Mouse (Mus musculus): ENCODE measurements around the gene Fam53b. TPM values are rescaled to one million over a fixed set of nuclear protein-coding genes. Genes with fewer than 3 reads are reported as not detected.

Gene Fam53b
- total RNA-seq, 2 experiments from 2014 or later: 42.3 to 54.8 TPM

DNA sequence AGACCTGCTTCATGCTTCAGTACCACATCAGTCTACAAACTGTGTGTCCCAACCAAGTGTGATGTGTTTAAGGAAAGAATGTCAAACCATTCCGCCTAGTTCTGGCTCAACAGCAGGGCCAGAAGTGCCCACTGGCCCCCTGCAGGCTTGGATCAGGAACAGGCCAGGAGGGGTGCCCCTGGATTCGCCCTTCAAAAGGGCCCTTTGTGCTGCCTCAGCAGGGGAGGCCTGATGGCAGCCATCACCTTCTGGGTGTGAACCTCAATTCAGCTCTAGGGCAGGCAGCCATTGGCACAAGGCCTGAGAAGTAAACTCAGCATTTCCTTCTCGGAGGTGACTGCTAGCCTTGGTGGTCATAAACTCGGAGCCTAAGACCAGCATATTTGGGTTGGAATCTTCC, 33.1 kb downstream of the Fam53b start:
- TF ChIP-seq CTCF (conservative IDR thresholded peaks at IDR 0.05): peak; percentile 62
- Histone ChIP-seq H3K4me3 (no peak overlapping the region), H3K27ac (peak overlapping the region; percentile 68)
- DNase-seq (ENCODE audit: low spot score in 2 of 2): no peak

DNA sequence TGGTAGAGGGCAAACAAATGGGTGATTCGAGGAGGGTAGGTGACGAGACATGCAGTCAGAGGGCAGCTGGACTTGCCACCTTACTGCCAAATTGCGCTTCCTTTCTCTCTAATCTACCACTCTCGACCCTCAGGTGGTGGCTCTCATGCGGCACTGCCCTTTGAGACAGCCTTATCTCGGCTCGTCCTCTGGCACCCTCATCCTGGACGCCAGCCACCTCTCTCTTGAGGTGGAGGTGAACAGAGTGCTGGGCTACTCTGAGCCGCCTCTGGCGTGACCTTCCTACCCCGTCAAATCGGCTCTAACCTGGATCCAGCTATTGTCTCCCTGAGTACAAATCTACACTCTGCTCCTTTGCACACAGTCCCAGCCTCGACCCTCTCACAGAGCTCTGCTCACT, 35.1 kb downstream of the Fam53b start:
- no peak overlapping the region for H3K27ac ChIP-seq
- no peak for DNase-seq (ENCODE audit: low spot score in 2 of 2)
- no peak for TF ChIP-seq CTCF (conservative IDR thresholded peaks at IDR 0.05)
- no peak overlapping the region for H3K4me3 ChIP-seq

DNA sequence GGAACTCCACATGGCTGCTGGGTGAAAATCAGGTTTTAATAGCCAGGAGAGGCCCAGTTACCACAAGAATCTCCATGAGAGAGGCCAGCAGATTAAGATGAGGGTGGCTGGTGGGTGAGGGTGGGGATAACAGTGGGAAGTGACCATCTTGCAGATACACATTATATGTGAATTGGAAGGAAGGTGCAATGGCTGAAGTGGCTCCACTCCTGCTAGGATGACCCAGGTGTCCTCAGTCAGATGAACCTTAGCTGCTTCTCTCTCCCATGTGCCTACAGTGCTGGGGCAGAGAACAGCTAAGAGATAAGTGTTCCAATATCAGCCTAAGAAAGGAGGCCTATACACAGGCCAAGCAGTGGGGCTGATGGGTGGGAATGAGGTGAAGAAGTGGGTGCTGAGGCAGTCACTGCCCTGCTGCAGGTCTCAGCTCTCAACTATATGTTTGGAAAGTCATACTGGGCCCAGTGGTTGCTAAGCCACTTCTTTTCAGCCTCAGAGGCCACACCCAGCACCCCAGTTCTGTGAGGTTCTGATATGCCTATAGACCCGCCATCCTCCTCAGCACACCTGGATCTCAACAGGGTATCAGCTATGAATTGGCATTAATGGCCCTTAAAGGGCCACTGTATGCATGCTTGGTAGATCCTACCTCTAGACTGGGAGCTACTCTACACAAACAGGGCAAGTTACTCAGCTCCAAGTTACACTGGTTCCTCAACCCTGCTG, 35.8 kb downstream of the Fam53b start:
- peak overlapping the region; percentile 49; the same call in 1 of the 2 replicates for H3K27ac ChIP-seq

DNA sequence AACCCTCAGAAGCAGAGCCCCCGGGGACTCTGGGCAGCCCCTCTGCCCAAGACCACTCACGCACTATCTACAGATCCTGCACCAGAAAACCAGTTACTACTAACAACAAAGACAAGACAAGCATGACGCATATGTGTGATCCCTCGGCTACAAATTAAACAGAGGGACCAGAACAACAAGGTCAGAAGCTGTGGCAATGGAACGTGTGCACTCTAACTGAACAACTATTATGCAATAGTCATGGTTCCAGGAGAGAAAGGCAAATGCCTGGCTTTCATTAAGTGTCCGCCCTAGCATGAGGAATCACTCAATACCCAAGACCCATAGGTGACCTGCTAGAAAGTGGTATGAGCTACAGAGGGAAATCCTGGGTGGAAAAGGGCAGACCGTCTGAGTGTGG, 36.6 kb downstream of the Fam53b start:
- Histone ChIP-seq H3K27ac (peak overlapping the region; percentile 49), H3K4me3 (no peak overlapping the region)
- no peak for TF ChIP-seq CTCF (conservative IDR thresholded peaks at IDR 0.05)
- DNase-seq (ENCODE audit: low spot score in 2 of 2): no peak

More for the DNA sequence above, 35.8 kb downstream of the Fam53b start:
- no peak for TF ChIP-seq CTCF (conservative IDR thresholded peaks at IDR 0.05)
- H3K4me3 ChIP-seq: no peak overlapping the region
- no peak for DNase-seq (ENCODE audit: low spot score in 2 of 2)

DNA sequence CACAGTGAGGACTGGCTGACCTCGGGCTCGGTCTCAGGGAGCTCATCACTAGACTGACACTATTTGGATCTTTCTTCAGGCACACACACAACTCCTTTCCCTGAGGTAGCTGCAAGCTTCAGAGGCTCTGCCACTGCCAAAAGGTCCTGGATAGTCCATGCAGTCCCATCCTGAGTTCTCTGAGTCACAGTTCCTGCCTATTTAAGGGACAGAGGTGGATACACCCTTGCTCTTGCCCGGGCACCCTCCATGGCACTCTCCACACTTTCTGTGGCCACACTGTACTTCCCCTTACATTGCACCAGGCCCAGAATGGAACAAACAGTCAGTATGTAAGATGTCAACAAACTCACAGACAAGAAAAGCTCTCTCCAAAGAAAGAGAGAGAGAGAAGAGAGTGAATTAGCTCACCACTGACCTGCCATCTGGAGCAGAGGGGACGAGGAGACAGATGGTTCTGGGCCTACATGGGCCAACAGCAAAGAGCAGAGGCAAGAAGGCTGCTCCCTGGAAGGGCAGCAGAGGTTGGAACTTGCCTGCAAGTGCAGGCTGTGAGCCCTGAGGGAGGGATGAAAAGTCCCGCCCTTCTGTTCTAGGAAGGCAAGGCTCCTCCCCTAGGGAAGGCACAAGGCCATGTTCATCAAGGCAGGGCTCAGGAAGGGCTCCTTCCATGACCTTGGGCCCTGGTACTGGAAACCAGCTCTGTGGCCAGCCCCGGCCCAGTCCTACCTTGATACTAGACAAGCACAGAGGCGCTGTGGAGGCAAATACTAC, 37.2 kb downstream of the Fam53b start:
- Histone ChIP-seq H3K4me3 (no peak overlapping the region), H3K27ac (peak overlapping the region; percentile 49)
- DNase-seq (ENCODE audit: low spot score in 2 of 2): no peak
- TF ChIP-seq CTCF (conservative IDR thresholded peaks at IDR 0.05): no peak

DNA sequence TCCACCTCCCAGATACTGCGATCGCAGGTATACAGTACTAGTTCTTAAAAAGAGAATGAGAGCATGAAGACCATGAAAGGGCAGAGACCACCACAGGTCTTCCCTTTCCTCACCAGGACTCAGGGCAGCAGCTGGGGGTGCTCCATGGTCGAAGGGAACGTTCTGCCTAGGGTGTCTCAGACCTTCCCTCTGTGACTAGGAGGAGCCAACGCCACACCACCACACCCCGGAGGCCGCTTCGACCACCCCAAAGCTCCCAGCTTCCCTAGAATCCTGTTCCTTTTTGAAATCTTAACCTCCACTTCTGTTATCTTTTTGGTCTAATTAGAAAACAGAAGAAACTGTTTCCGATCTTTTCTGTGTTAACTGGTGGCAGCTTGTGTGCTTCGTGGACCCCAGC, 37.8 kb downstream of the Fam53b start:
- H3K4me3 ChIP-seq: no peak overlapping the region
- no peak for DNase-seq (ENCODE audit: low spot score in 2 of 2)
- H3K27ac ChIP-seq: peak overlapping the region; percentile 3; the same call in 1 of the 2 replicates
- no peak for TF ChIP-seq CTCF (conservative IDR thresholded peaks at IDR 0.05)

DNA sequence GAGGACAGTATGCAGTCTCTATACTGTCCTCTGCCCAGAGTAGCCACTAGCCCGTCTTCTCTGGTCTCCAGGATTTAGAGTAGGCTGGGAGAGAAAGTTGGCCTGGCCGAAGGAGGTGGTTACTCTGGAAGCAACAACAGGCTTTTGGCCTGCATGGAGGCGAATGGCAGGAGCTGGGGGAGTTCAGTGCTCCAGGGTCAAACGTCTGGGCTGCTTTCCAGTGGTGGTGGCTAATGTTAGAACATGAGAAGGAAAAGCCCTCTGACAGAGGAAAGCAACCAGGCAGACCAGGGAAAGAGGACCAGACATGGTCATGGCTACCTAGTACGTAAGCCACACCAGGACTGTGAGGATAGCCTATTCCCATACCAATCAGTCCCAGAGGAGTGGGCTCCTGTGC, 38.4 kb downstream of the Fam53b start:
- no peak overlapping the region for H3K4me3 ChIP-seq
- H3K27ac ChIP-seq: peak overlapping the region; percentile 43; the same call in 1 of the 2 replicates
- DNase-seq (ENCODE audit: low spot score in 2 of 2): no peak
- TF ChIP-seq CTCF (conservative IDR thresholded peaks at IDR 0.05): no peak

DNA sequence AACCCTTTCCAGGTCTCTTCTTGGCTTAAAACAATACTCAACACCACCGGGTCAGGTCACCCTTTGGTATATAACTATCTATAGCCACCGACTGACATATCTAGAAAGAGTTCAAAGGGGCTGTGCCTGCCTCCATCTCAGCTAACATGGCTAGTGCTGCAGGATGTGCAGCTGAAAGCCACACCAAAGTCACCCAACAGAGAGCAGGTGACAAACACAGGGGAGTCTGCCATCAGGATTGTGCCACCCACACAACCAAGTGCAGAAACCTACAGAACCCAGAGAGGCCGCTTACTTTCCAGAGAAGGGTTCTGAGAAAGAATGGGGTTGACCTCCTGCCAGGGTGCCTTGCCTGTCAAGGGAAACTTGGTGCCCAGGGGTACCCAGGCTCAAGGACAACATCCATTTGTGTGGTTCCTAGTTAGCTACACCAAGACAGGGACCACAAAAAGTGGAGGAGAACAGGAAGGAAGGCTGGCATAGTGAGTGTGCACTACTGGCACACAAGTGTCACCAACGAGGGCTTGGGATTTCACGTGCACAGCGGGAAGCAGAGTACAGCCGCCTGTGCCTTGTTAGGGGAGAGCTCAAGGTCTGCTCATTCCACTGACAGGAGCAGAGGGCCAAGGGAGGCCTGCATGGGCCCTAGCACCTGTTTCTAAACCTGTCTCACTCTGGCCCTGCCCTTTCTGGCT, 40.5 kb downstream of the Fam53b start:
- H3K4me3 ChIP-seq: no peak overlapping the region
- peak overlapping the region; percentile 43; the same call in 1 of the 2 replicates for H3K27ac ChIP-seq

DNA sequence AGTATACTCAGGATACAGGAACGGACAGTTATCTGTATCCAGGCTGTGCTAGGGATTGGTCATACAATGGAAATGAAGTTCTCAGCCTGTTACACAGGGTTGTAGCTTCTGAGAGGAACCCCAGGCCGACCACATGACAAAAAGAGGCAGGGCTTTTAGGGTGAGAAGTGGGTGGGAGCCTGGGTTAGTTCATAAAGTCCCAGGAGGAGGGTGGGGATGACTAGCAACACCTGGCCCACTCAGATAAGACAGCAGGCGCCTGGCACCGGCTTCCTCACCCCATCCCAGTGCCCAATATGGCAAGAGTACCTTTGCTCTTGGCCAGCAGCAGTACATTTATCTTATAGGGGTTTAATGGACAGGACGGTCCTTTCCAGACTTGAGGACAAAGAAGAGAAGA, 41.2 kb downstream of the Fam53b start:
- Histone ChIP-seq H3K4me3 (no peak overlapping the region), H3K27ac (peak overlapping the region; percentile 43; the same call in 1 of the 2 replicates)
- no peak for DNase-seq (ENCODE audit: low spot score in 2 of 2)
- TF ChIP-seq CTCF (conservative IDR thresholded peaks at IDR 0.05): no peak

More for the DNA sequence above, 40.5 kb downstream of the Fam53b start:
- no peak for DNase-seq (ENCODE audit: low spot score in 2 of 2)
- TF ChIP-seq CTCF (conservative IDR thresholded peaks at IDR 0.05): no peak

DNA sequence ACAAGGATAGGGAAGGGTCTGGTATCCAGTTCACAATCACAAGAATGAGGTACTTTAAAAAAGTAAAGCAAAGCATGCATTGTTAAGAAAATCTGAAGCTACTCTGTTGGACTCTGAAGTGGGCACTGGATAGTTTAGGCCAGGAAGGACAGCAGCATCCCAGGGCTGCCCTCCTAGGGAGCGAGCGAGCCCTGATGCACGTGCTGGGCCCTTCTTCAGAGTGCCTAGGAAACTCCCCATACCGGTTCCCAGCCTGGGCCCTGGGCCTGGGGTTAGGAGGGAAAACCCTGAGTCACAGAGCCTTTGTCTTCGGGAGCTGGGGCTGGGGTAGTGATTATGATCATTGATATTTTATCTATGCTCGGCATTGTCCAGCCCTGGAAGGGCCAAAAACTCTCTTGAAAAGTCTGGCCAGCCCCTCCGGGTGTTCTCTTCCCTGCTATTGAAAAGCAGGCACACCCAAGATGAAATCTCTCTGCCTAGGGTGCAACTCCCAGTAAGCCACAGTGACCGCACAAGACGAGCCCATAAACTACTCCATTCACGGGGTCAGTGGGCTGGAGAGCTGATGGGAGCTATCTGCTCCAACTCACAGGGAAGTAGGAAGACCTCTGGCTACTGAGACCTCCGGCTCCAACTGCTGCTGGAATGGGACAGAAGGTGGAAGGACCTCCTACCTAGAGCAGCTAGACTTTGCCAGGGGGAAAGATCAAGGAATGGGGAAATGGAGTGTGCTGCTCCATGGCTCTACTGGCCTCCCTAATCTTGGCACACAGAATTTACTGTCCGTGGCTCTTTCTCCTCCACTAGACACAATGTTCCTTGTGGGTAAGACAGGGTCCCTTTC, 45.0 kb downstream of the Fam53b start:
- no peak for DNase-seq (ENCODE audit: low spot score in 2 of 2)
- H3K27ac ChIP-seq: peak overlapping the region; percentile 80; the same call in 1 of the 2 replicates
- TF ChIP-seq CTCF (conservative IDR thresholded peaks at IDR 0.05): no peak

DNA sequence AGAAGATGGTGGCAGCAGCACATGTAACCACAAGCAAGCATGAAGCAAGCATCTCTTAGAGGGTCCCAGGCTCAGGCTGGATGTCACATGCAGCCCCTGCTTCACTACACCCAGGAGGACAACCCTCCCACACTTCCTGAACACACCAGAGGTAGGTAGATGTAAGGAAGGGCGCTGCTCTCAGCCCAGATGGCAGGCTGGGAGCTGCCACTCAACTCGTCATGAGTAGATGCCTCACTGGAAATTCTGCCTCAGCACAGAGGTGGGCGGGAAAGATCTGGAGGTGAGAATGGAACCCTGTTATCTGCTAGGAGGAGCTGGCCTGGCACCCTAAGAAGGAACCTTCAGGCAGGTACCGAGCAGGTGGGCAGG, 45.7 kb downstream of the Fam53b start:
- H3K27ac ChIP-seq: peak overlapping the region; percentile 80
- peak in 1 of 2 experiments; percentile 27 for DNase-seq (ENCODE audit: low spot score in 2 of 2)
- H3K4me3 ChIP-seq: no peak overlapping the region
- no peak for TF ChIP-seq CTCF (conservative IDR thresholded peaks at IDR 0.05)

More for the DNA sequence above, 45.0 kb downstream of the Fam53b start:
- no peak overlapping the region for H3K4me3 ChIP-seq
